Mouse (Mus musculus) neural tube, embryonic 10.5 days (tissue): ENCODE results near the gene Lrrc73.

Source experiments
- DNase-seq: peaks from one replicate; pipeline ENCODE4 v3.0.0-alpha.2; 2017; ENCODE audit warnings: low spot score; ENCODE audit errors: extremely low spot score

Gene Lrrc73

GRCm38 (mm10) chr17:46259675-46260074 is 6.3 kb downstream of the Lrrc73 start:
- no peak for DNase-seq

- DNase-seq, result no peak
Observed at GRCm38 (mm10) chr17:46262201-46262694, 8.9 kb downstream of the Lrrc73 start.

- DNase-seq, result no peak
Observed at GRCm38 (mm10) chr17:46265502-46265901, 12.2 kb downstream of the Lrrc73 start.

GRCm38 (mm10) chr17:46265918-46266618 is 12.7 kb downstream of the Lrrc73 start:
- peak; percentile 78 for DNase-seq

GRCm38 (mm10) chr17:46266986-46267385 is 13.7 kb downstream of the Lrrc73 start:
- DNase-seq, result no peak

DNA sequence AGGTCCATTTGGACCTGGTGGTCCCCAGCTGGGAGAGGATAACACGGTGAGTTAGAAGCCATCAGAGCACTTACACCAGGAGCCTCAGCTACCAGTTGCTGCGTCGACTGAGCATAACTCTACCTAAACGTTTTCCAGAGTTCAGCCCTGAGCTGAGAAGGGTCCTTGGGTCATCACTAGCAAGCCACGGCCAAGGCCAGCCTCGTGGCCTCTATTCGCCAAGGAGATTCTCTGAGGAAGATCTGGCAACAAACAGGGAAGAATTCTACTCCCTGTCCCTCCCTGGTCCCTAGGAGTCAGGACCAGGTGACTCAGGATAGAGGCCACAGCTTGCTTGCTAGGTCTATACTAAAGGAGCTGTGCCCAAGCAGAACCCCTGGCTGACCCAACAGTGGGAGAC is 14.2 kb downstream of the Lrrc73 start:
- no peak for DNase-seq

GRCm38 (mm10) chr17:46268026-46268720 is 14.8 kb downstream of the Lrrc73 start:
- DNase-seq, result no peak

GRCm38 (mm10) chr17:46269771-46270534 is 16.6 kb downstream of the Lrrc73 start:
- no peak for DNase-seq

DNA sequence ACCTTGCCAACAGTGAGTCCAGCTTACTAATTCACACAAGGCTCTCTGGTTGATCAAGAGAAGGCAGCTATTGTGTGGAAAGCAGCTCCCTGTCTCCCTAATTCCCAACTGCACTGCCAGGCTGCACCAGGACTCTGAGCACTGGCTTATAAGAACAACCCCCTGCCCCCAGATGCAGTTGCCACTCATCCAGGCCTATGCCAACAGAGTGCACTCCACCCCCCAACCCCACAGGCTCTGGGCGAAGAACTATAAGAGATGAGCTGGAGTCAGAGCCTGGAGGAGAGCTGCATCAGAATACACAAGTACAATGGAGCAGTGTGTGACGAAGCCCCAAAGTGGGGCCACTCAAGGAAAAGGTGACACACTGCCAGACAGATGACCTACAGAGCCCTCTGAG is 18.7 kb downstream of the Lrrc73 start:
- no peak for DNase-seq

- DNase-seq, result no peak
Observed at GRCm38 (mm10) chr17:46272675-46273074, 19.3 kb downstream of the Lrrc73 start.

DNA sequence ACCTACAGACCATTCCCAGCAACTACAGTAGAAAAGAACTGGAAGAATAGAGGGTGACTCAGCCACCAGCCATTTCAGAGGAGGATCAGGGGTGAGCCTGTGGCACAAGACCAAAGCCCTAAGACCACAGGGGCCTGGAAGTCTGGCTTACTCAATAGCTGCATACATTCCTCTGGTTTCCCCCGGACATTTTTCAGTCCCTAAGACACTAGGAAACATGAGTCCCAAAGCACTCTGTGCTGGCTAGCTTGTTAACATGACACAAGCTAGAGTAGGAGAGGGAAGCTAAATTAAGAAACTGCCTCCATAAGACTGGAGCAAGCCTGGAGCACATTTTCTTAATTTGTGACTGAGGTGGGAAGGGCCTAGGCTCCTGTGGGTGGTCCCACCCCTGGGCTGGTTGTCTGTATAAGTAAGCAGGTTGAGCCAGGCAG is 20.5 kb downstream of the Lrrc73 start:
- no peak for DNase-seq

DNA sequence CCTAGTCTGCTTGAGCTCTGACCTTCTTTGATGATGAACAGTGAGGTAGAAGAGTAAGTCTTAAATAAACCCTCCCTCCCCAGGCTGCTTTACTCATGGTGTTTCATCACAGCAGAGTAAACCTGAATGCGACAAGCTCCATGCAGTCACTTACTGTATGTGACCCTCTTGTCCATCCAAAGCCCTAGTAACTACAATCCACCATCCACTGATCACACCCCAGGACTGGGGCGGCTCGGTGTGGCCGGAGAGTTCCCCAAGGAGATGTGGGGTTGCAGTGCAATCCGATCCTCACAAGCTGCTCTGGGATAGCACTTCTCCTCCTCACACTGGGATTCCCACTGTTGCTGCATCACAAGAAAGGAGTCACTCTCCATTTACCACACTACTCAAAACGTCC is 21.1 kb downstream of the Lrrc73 start:
- DNase-seq, result no peak

DNA sequence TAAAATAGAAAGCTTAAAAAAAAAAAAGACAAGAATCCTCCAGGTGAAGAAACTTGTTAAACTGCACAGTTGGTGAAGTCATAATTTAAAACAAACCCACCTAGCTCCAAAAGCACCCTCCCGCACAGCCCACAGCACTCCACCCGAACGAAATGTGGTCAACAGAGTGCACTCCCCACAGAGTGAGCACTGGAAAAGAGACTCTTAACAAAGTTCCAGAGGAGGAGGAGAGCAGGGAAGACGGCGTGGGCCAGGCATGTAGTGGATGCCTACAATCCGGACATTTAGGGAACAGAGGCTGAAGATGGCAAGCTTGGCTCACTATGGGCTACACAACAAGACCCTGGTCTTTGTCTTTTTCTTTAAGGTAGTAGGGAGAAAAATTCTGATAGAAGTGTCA is 21.7 kb downstream of the Lrrc73 start:
- no peak for DNase-seq

DNA sequence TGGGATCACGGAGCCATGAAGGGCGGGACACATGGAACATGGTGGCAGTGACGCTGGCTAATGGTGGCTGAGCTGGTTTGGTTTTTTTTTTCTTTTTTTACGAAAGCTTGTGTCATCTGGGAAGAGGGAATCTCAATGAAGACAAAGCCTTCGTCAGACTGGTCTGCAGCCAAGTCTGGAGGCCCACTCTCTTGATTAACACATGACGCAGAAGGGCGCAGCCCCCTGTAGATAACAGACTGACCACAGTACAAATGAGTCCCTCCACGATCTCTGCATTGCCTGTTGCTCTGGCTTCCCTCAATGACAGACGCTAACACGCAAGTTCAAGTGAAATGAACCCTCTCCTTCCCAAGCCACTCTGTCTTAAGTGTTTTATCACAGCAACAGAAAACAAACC is 22.2 kb downstream of the Lrrc73 start:
- DNase-seq, result no peak

- DNase-seq, result no peak
Observed at GRCm38 (mm10) chr17:46277586-46277985, 24.3 kb downstream of the Lrrc73 start.

DNA sequence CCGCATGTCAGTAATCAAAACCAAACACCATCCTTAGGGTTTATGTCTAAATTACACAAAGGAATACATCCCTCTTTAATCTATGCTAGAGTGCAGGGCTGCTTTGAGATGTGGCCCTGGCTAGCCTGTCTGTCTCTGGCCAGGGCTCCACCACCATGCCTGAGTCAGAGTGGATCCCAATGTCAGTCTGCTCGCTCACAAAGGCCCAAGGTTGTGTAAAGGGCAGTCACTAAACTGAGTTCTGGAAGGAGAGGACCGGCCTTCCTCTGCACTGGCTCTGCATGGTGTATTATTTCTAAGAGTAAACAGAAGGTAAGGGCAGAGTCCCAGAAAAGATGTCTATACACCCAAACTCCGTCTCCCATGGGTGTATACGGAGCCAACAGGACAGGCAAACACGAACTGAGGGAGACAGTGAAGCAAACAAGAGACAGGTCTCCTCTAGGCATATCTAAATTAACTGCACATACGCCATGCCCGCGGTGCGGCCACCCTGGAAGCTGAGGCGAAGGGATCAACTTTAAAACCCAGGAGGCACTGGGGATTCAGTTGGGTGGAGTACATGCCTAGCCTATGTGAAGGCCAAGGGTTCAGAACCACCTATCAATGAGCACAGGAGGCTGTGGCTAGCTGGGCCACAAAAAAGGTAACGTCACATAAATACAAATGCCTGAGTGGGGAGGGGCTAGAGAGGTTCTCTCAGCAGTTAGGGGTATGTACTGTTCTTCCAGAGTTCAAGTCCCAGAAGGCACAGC is 24.9 kb downstream of the Lrrc73 start:
- DNase-seq, result no peak

DNA sequence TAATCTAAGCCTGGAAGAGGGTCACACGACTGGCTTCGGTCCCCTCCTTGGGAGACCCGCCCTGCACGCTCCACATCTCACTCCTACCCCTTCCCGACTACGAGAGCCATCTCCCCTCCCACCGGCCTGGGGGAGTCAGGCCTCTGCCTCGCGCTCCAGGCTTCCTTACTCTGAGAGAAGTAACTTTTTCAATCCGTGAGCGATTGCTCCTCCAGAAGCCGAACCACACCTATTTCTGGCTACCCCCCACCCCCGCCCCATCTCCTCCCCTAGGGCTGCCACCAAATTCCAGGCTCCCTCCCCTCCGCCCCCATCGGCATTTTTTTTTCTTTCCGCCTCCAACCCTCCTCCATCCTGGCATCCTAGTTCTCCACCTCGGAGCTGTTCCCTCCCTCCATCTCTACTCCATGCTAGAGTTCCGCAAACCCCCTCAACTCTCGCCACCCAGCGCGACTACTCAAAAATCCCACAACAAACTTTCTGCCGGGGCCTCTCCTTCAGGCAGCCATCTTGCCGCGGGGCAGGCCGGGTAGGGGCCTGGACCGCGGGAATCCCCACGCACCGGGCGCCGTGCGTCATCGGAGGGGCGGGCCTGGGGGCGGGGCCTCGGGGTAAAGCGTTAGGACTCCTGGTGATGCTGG is 29.3 kb downstream of the Lrrc73 start, which contains the start of gene Tjap1:
TSS of gene Tjap1 (minus strand) at position 544 of the 641 bp plus-strand sequence.
- peak; percentile 96 for DNase-seq

GRCm38 (mm10) chr17:46283140-46283539 is 29.8 kb downstream of the Lrrc73 start:
- no peak for DNase-seq

- DNase-seq, result no peak
Observed at GRCm38 (mm10) chr17:46283911-46284310, 30.6 kb downstream of the Lrrc73 start.

DNA sequence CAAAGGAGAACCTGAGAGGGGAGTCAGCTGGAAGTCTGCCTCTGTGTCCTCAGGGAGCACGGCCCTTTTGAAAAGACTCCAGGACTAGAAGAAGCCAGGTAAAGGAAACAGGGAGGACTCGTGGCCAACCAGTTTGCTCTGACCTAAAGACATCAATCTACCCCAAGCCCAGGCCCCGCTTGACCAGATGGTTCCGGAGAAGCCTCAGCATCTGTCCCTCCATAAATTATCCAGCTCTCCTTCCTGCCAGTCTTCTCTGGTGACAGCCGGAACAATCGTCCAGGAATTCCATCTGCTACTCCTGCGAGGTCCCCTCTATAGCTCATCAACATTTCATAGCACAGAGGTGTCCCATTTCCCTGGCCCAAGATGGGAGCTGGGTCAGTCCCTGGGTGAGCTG is 31.3 kb downstream of the Lrrc73 start:
- peak; percentile 40 for DNase-seq

DNA sequence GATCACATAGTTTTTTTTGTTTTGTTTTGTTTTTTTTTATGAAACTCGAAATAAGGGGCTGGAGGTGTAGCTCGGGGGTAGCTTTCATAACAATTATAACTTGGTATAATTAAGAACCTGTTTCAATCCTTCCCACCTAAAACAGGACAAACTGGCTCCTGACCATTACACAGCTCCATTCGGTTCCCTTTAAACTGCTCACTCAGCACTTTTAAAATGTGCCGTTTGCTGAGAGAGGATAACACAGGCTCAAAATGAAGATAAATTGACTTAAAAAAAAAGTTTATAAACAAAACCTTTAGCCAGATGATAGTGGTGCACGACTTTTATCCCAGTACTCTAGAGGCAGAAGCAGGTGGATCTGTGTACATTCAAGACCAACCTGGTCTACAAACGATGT is 32.1 kb downstream of the Lrrc73 start:
- no peak for DNase-seq
